Mouse (Mus musculus) cerebellum, adult 2 months (tissue): ENCODE results near the gene Rabep2.

ENCODE experiments used
- CTCF ChIP-seq: fragments of 200-500 bp; IDR thresholded peaks from 2 replicates; pipeline ENCODE4 v1.5.1; 2011; ENCODE audit warnings: low read depth, mild to moderate bottlenecking, control low read depth, low read length, moderate library complexity, borderline replicate concordance; ENCODE audit not compliant: insufficient read depth
- POLR2A ChIP-seq: fragments of 200-500 bp; IDR thresholded peaks from 2 replicates; pipeline ENCODE4 v1.6.1; 2011; ENCODE audit warnings: low read length, control low read depth, borderline replicate concordance; ENCODE audit not compliant: insufficient read depth

DNA sequence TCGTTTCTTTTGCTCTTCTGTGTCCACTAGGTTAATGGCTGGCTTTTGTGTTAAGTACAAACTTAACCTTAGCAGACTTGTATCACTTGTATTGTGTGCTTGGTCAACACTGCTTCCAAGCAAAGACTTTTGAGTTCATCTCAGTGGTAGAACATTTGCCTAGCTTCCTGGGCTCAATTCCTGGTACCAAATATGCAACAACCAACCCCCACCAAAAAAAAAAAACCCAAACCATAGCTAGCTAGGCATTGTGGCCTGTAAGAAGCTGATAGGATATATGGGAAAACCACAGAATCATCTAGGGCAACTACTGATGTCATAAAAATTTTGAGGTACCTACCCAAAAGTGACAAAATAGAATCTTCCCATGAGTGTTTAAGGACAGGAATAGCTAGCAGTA lies 62.4 kb downstream of the Rabep2 start:
- no peak for TF ChIP-seq CTCF
- TF ChIP-seq POLR2A = no peak
